Mouse (Mus musculus) heart, embryonic 12.5 days (tissue): Measurements from ENCODE around the gene Arl15. TPM values are rescaled to one million over a fixed set of nuclear protein-coding genes. Genes with fewer than 3 reads are reported as not detected.
A peak's percentile ranks its signal among the peaks of the same experiment; 100 is the strongest.

Experiments
- ATAC-seq: fragments of 200-750 bp; cut with Nextera tagmentation; 2 replicates; pipeline ENCODE4 v1.8.0; 2017; ENCODE audit warnings: moderate TSS enrichment, moderate library complexity; ENCODE audit not compliant: insufficient number of reproducible peaks, low FRiP score
- H3K27ac ChIP-seq: fragments of 300-500 bp; sonication (generic); 2 replicates; pipeline ENCODE4 v1.5.1; 2016; ENCODE audit warnings: mild to moderate bottlenecking, moderate library complexity; ENCODE audit not compliant: poor library complexity, severe bottlenecking
- H3K27me3 ChIP-seq: fragments of 300-500 bp; sonication (generic); replicated peaks from 2 replicates; pipeline ENCODE4 v1.6.1; 2016; ENCODE audit warnings: mild to moderate bottlenecking, moderate library complexity
- H3K36me3 ChIP-seq: fragments of 300-500 bp; sonication (generic); 2 replicates; pipeline ENCODE4 v1.6.1; 2016; ENCODE audit warnings: mild to moderate bottlenecking, moderate library complexity
- H3K4me1 ChIP-seq: fragments of 300-500 bp; sonication (generic); replicated peaks from 2 replicates; pipeline ENCODE4 v1.6.1; 2016; ENCODE audit warnings: mild to moderate bottlenecking
- H3K4me2 ChIP-seq: fragments of 300-500 bp; sonication (generic); 2 replicates; pipeline ENCODE4 v1.6.1; 2016; ENCODE audit warnings: mild to moderate bottlenecking, moderate library complexity
- H3K4me3 ChIP-seq: fragments of 300-500 bp; sonication (generic); 2 replicates; pipeline ENCODE4 v1.5.1; 2016; ENCODE audit warnings: mild to moderate bottlenecking
- H3K9ac ChIP-seq: fragments of 300-500 bp; sonication (generic); 2 replicates; pipeline ENCODE4 v1.6.1; 2016; ENCODE audit warnings: mild to moderate bottlenecking, moderate library complexity
- H3K9me3 ChIP-seq: fragments of 300-500 bp; sonication (generic); replicated peaks from 2 replicates; pipeline ENCODE4 v1.6.1; 2016; ENCODE audit warnings: mild to moderate bottlenecking, moderate library complexity
- WGBS: fragments of 180-500 bp; shearing (Covaris S2); methylation state at CpG from one replicate; pipeline ENCODE4 v1.1.7; 2016; 5-methylcytosine and 5-hydroxymethylcytosine counted together
- polyA plus RNA-seq: library from polyadenylated mRNA; unstranded; fragments of >200 nt; fragmentation: Nextera tagmentation; extraction: Ambion mirVana; gene quantifications from 2 replicates; pipeline ENCODE4 v1.2.1, GENCODE M21; 2016

Arl15 gene
- polyA plus RNA-seq, 1 experiment from 2014 or later = 7.7 TPM

GRCm38 (mm10) chr13:113845229-113845628, 50.9 kb downstream of the Arl15 start:
- Histone ChIP-seq H3K27me3 (no peaks in the 10 kb centered on the region), H3K9me3 (no peaks in the 10 kb centered on the region), H3K4me2 (no peak overlapping the region), H3K36me3 (peaks cover 5% of the 10 kb centered on the region; the same call in 1 of the 2 replicates), H3K27ac (no peak overlapping the region), H3K9ac (no peak overlapping the region), H3K4me1 (peaks cover 24% of the 10 kb centered on the region), H3K4me3 (no peak overlapping the region)
- no peak for ATAC-seq
- WGBS = 74% methylated on average over 1 of the region's 1 CpGs

- Histone ChIP-seq H3K4me1 (peaks cover 35% of the 10 kb centered on the region), H3K4me2 (no peak overlapping the region), H3K27me3 (no peaks in the 10 kb centered on the region), H3K36me3 (peaks cover 5% of the 10 kb centered on the region; the same call in 1 of the 2 replicates), H3K9me3 (no peaks in the 10 kb centered on the region), H3K27ac (no peak overlapping the region), H3K9ac (no peak overlapping the region), H3K4me3 (no peak overlapping the region)
- ATAC-seq = no peak
- WGBS = 75% methylated on average over 10 of the region's 10 CpGs
Measured at GRCm38 (mm10) chr13:113846413-113846812, 52.1 kb downstream of the Arl15 start.

DNA sequence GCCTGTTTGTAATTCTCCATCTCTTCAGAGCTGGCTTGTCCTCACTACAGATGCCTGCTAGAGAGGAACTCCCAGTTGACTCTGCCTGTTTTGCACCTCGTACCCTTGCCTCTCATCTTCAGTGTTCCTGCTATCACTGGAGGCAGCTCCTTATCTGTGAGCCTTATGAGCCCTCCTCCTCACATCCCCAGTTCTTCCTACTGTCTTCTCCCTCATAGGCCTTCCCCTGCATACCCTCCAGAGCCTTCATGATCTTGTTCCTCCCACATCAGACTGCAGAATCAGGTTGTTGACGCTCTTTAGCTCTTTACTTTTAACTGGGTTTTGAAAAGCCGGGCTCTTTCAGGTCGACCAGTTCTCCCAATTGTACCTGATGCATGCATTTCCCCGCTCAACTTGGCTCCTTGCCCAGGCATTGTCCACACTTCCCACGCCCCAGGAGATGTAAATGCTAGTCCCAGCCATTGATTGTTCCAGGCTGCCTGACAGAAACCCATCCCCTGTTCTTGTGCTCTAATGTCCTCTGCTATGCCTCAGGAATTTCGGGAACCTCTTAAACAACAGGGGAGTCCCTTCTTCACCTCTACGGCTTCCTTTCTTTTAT, 56.2 kb downstream of the Arl15 start:
- WGBS = 40% methylated on average over 8 of the region's 8 CpGs
- no peak overlapping the region for H3K4me3 ChIP-seq
- no peak overlapping the region for H3K9ac ChIP-seq
- peak overlapping the region; percentile 30; the same call in 1 of the 2 replicates for H3K27ac ChIP-seq
- peaks cover 40% of the 10 kb centered on the region for H3K4me1 ChIP-seq
- ATAC-seq = peak; percentile 49; the same call in 1 of the 2 replicates
- peaks cover 5% of the 10 kb centered on the region; the same call in 1 of the 2 replicates for H3K36me3 ChIP-seq
- no peaks in the 10 kb centered on the region for H3K9me3 ChIP-seq
- H3K4me2 ChIP-seq = no peak overlapping the region
- H3K27me3 ChIP-seq = no peaks in the 10 kb centered on the region

DNA sequence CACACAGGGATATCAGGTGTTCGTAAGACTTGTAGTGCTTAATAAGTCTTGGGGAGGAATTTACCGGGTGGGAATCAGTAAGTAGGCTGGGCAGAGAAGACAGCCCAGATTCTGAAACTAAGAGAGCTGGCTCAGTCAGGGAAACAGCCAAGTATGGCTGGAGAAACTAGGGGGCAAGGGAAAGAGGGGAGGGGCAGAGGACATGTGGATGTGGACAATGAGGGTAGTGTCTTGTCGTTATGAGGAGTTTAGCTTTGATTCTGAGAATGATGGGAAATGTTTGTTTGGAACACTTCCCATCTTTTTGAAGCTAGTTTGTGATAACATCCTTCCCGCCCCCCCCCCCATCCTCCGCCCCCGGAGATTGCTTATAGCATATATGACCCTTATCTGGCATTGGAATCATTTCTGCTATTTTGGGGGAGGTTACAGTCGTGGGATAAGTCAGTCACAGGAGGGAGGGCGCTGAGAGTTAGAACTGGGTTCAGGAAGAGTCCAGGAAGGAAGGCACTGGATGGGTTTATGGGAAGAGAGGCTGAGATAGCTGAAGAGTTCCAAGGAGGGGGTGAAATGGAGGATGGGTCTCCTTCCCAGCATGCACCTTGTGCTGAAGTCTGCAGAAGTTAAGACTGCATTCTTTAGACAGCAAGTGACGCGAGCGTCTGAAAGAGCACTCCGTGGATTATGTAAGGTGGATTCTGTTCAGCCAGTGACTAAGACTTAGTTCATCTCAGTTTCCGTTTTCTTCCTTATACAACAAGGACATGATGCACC, 57.5 kb downstream of the Arl15 start:
- WGBS = 82% methylated on average over 13 of the region's 13 CpGs
- ATAC-seq = no peak
- Histone ChIP-seq H3K36me3 (peaks cover 5% of the 10 kb centered on the region; the same call in 1 of the 2 replicates), H3K4me1 (peaks cover 42% of the 10 kb centered on the region), H3K9ac (no peak overlapping the region), H3K4me3 (no peak overlapping the region), H3K27me3 (no peaks in the 10 kb centered on the region), H3K9me3 (no peaks in the 10 kb centered on the region), H3K27ac (no peak overlapping the region), H3K4me2 (no peak overlapping the region)

- Histone ChIP-seq H3K9ac (no peak overlapping the region), H3K4me1 (peaks cover 42% of the 10 kb centered on the region), H3K9me3 (no peaks in the 10 kb centered on the region), H3K27me3 (no peaks in the 10 kb centered on the region), H3K36me3 (peaks cover 5% of the 10 kb centered on the region; the same call in 1 of the 2 replicates), H3K4me2 (no peak overlapping the region), H3K27ac (no peak overlapping the region), H3K4me3 (no peak overlapping the region)
- WGBS = 71% methylated on average over 6 of the region's 6 CpGs
- no peak for ATAC-seq
Measured at GRCm38 (mm10) chr13:113852376-113852666, 58.0 kb downstream of the Arl15 start.

DNA sequence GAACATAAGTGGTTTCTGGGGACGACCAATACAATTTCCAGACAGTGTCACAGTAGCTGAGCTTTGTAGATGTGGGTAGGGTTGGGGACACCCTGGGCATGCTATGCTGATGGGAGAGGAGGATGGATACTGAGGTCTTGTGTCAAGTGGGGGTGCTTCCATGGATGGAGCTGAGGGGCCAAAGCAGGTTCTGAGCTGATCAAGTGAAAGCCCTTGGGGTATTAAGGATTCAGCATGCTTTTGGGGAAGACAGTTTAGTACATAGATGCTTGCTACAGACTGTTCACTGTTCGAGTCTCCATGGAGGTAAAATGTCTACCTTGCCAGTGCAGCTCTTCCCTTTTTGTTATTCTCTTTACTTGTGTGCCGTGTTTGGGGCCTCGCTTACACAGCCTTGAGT, 59.8 kb downstream of the Arl15 start:
- H3K27me3 ChIP-seq = no peaks in the 10 kb centered on the region
- no peak for ATAC-seq
- no peak overlapping the region for H3K27ac ChIP-seq
- no peaks in the 10 kb centered on the region for H3K9me3 ChIP-seq
- H3K4me3 ChIP-seq = no peak overlapping the region
- 83% methylated on average over 4 of the region's 4 CpGs for WGBS
- no peak overlapping the region for H3K4me2 ChIP-seq
- no peak overlapping the region for H3K9ac ChIP-seq
- peaks cover 50% of the 10 kb centered on the region for H3K4me1 ChIP-seq
- H3K36me3 ChIP-seq = peaks cover 5% of the 10 kb centered on the region; the same call in 1 of the 2 replicates

- H3K9ac ChIP-seq = no peak overlapping the region
- no peaks in the 10 kb centered on the region for H3K9me3 ChIP-seq
- H3K4me2 ChIP-seq = no peak overlapping the region
- H3K36me3 ChIP-seq = no peaks in the 10 kb centered on the region
- H3K27me3 ChIP-seq = no peaks in the 10 kb centered on the region
- 53% methylated on average over 13 of the region's 13 CpGs for WGBS
- peaks cover 56% of the 10 kb centered on the region for H3K4me1 ChIP-seq
- H3K27ac ChIP-seq = 0 out of 2 replicates have a peak overlapping the region, but pooled peaks have one; percentile 17
- H3K4me3 ChIP-seq = no peak overlapping the region
- no peak for ATAC-seq
Measured at GRCm38 (mm10) chr13:113854551-113855312, 60.4 kb downstream of the Arl15 start.

DNA sequence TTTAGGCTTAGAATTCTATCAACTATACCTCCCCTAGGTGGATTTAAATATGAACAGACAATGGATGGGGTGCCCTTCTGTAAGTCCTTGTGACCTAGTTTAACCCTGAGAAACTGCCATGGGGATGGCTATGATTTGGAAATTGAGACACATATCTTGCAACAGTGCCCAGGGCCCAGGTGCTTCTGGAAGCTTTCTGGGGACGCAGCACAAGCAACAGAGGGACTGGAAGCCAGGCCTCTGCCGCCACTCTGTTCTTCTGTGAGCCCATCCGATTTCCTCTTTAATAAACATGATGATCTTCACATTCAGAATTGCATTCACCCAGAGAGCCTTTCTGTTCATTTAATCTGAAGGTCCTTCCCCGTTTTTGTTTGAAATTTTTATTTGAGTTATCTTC, 62.6 kb downstream of the Arl15 start:
- Histone ChIP-seq H3K4me3 (no peak overlapping the region), H3K4me2 (no peak overlapping the region), H3K27me3 (no peaks in the 10 kb centered on the region), H3K36me3 (no peaks in the 10 kb centered on the region), H3K4me1 (peaks cover 53% of the 10 kb centered on the region), H3K9me3 (no peaks in the 10 kb centered on the region), H3K9ac (no peak overlapping the region), H3K27ac (no peak overlapping the region)
- WGBS = 87% methylated on average over 4 of the region's 4 CpGs
- ATAC-seq = no peak

- WGBS = 29% methylated on average over 13 of the region's 13 CpGs
- H3K4me1 ChIP-seq = peaks cover 49% of the 10 kb centered on the region
Measured at GRCm38 (mm10) chr13:113858667-113859391, 64.5 kb downstream of the Arl15 start.

DNA sequence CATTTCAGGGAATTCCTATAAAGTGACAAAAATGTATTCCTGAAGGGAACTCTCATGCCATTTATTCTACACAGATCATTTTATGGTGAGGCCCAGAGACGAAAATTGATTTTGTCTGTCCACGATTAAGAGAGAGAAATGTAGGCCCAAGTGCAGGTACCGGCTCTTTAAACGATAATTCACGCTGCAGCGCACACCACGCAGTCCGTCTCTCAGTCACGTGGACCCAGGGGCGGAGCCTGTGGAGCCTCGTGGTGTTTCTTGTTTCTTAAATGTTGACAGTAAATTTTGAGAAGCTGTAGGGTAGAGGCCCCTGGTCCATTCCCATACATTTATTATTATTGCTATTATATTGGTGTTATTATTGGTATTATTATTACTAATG, 65.1 kb downstream of the Arl15 start:
- Histone ChIP-seq H3K9ac (no peak overlapping the region), H3K4me1 (peaks cover 50% of the 10 kb centered on the region), H3K4me2 (peak overlapping the region; percentile 48), H3K4me3 (no peak overlapping the region), H3K27me3 (no peaks in the 10 kb centered on the region), H3K27ac (no peak overlapping the region), H3K9me3 (no peaks in the 10 kb centered on the region), H3K36me3 (no peaks in the 10 kb centered on the region)
- 73% methylated on average over 11 of the region's 11 CpGs for WGBS
- ATAC-seq = peak; percentile 72; the same call in 1 of the 2 replicates

More at GRCm38 (mm10) chr13:113858667-113859391, 64.5 kb downstream of the Arl15 start:
- Histone ChIP-seq H3K9me3 (no peaks in the 10 kb centered on the region), H3K27me3 (no peaks in the 10 kb centered on the region), H3K4me2 (peak overlapping the region; percentile 48), H3K9ac (no peak overlapping the region), H3K4me3 (no peak overlapping the region), H3K27ac (no peak overlapping the region), H3K36me3 (no peaks in the 10 kb centered on the region)
- ATAC-seq = 0 out of 2 replicates have a peak, but pooled peaks have one; percentile 40
